Mouse (Mus musculus) hindbrain, embryonic 15.5 days (tissue): ENCODE measurements around the gene Nostrin. TPM values are rescaled to one million over a fixed set of nuclear protein-coding genes. Genes with fewer than 3 reads are reported as not detected.

ENCODE experiments used
- ATAC-seq: fragments of 200-750 bp; cut with Nextera tagmentation; 2 replicates; pipeline ENCODE4 v1.8.0; 2017; ENCODE audit warnings: low read depth, moderate number of reproducible peaks, moderate TSS enrichment; ENCODE audit not compliant: low FRiP score
- H3K27ac ChIP-seq: fragments of 300-500 bp; sonication (generic); replicated peaks from 2 replicates; pipeline ENCODE4 v1.5.1; 2015; ENCODE audit warnings: mild to moderate bottlenecking, inconsistent platforms
- H3K27me3 ChIP-seq: fragments of 300-500 bp; sonication (generic); 2 replicates; pipeline ENCODE4 v1.6.1; 2015; ENCODE audit warnings: control low read depth, inconsistent platforms
- H3K36me3 ChIP-seq: fragments of 300-500 bp; sonication (generic); 2 replicates; pipeline ENCODE4 v1.6.1; 2015; ENCODE audit warnings: control low read depth, inconsistent platforms
- H3K4me1 ChIP-seq: fragments of 300-500 bp; sonication (generic); replicated peaks from 2 replicates; pipeline ENCODE4 v1.6.1; 2015; ENCODE audit warnings: control low read depth, inconsistent platforms
- H3K4me2 ChIP-seq: fragments of 300-500 bp; sonication (generic); 2 replicates; pipeline ENCODE4 v1.6.1; 2015; ENCODE audit warnings: moderate library complexity, mild to moderate bottlenecking, inconsistent platforms
- H3K4me3 ChIP-seq: fragments of 300-500 bp; sonication (generic); 2 replicates; pipeline ENCODE4 v1.5.1; 2015; ENCODE audit warnings: mild to moderate bottlenecking, inconsistent platforms
- H3K9ac ChIP-seq: fragments of 300-500 bp; sonication (generic); 2 replicates; pipeline ENCODE4 v1.6.1; 2015; ENCODE audit warnings: inconsistent platforms
- H3K9me3 ChIP-seq: fragments of 300-500 bp; sonication (generic); 2 replicates; pipeline ENCODE4 v1.6.1; 2016; ENCODE audit warnings: control low read depth, inconsistent platforms
- WGBS: fragments of 180-500 bp; shearing (Covaris S2); methylation state at CpG from one replicate; pipeline ENCODE4 v1.1.7; 2015; 5-methylcytosine and 5-hydroxymethylcytosine counted together
- polyA plus RNA-seq: library from polyadenylated mRNA; unstranded; fragments of >200 nt; fragmentation: Nextera tagmentation; extraction: Ambion mirVana; gene quantifications from 2 replicates; pipeline ENCODE4 v1.2.1, GENCODE M21; 2015

Gene Nostrin
- polyA plus RNA-seq, 1 experiment from 2014 or later, result 1.6 TPM

DNA sequence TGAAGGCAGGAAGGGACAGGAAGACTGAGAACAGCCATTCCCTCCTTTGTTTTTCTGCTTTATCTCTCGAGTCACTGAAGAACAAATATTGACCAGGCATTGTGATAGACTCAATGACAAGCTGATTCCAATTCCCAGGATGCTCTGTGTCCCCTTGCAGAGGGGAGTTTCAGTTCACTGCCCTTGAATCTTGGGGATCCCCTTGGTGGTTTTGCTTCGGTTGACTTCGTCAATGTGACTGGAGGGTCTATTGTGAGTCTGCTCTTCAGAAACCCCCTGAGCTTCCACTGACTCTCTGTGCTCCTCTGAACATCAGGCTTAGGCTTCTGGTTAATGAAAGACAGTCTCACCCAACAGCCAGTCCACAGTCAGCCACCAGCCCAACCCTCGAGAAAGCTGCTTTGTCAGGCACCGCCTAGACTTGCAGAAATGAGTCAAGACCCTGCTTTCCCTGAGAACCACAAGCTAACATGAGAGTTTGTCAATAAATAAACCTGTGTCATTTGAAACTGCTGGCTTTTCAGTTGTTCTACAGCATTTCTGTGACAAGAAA is 3.0 kb upstream of the Nostrin start:
- H3K36me3 ChIP-seq, result no peaks in the 10 kb centered on the region
- no peak overlapping the region for H3K4me3 ChIP-seq
- no peaks in the 10 kb centered on the region for H3K27me3 ChIP-seq
- peaks cover 12% of the 10 kb centered on the region for H3K4me1 ChIP-seq
- no peak overlapping the region for H3K27ac ChIP-seq
- no peak overlapping the region for H3K4me2 ChIP-seq
- 30% methylated on average over 5 of the region's 5 CpGs for WGBS
- ATAC-seq, result no peak
- no peaks in the 10 kb centered on the region for H3K9me3 ChIP-seq
- no peak overlapping the region for H3K9ac ChIP-seq

- Histone ChIP-seq H3K4me1 (peaks cover 8% of the 10 kb centered on the region), H3K27me3 (no peaks in the 10 kb centered on the region), H3K4me3 (no peak overlapping the region), H3K9ac (no peak overlapping the region), H3K27ac (no peak overlapping the region), H3K9me3 (no peaks in the 10 kb centered on the region), H3K36me3 (no peaks in the 10 kb centered on the region), H3K4me2 (no peak overlapping the region)
- ATAC-seq, result no peak
- 91% methylated on average over 1 of the region's 1 CpGs for WGBS
Observed at GRCm38 (mm10) chr2:69134186-69134585, 1.4 kb upstream of the Nostrin start.

GRCm38 (mm10) chr2:69134937-69135336 is 663 bp upstream of the Nostrin start:
- Histone ChIP-seq H3K9ac (no peak overlapping the region), H3K27me3 (no peaks in the 10 kb centered on the region), H3K27ac (no peak overlapping the region), H3K4me1 (0 out of 2 replicates have a peak, but pooled peaks cover under 1% of the 10 kb centered on the region), H3K36me3 (no peaks in the 10 kb centered on the region), H3K4me2 (no peak overlapping the region), H3K9me3 (no peaks in the 10 kb centered on the region), H3K4me3 (no peak overlapping the region)
- ATAC-seq, result no peak
- 65% methylated on average over 9 of the region's 9 CpGs for WGBS

- H3K4me1 ChIP-seq, result no peaks in the 10 kb centered on the region
- 90% methylated on average over 10 of the region's 10 CpGs for WGBS
- no peak overlapping the region for H3K4me3 ChIP-seq
- no peak overlapping the region for H3K4me2 ChIP-seq
- no peaks in the 10 kb centered on the region for H3K27me3 ChIP-seq
- no peaks in the 10 kb centered on the region for H3K36me3 ChIP-seq
- ATAC-seq, result no peak
- H3K27ac ChIP-seq, result no peak overlapping the region
- no peak overlapping the region for H3K9ac ChIP-seq
- H3K9me3 ChIP-seq, result no peaks in the 10 kb centered on the region
Observed at GRCm38 (mm10) chr2:69137406-69138084, 1.9 kb downstream of the Nostrin start.

DNA sequence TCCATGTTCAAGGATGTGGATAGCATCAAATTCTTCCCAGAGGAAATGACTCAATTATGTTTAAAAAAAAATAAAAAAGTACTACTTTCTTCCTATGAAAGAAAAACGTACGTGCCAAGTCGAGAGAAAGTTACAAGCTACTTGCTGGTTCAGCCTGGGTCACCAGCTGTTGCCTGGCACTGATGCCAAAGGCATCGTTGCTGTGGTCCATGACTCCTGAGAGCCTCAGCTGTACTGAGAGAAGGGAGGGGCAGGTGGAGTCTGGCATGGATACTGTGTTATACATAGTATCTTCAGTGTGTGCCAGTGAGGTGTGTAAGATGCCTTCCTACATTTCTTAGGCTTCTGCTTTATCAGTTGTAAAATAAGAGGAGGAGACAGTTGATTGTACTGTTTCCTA is 3.2 kb downstream of the Nostrin start:
- Histone ChIP-seq H3K9me3 (no peaks in the 10 kb centered on the region), H3K27me3 (no peaks in the 10 kb centered on the region), H3K36me3 (no peaks in the 10 kb centered on the region), H3K9ac (no peak overlapping the region), H3K27ac (no peak overlapping the region), H3K4me1 (no peaks in the 10 kb centered on the region), H3K4me2 (no peak overlapping the region), H3K4me3 (no peak overlapping the region)
- WGBS, result 61% methylated on average over 4 of the region's 4 CpGs
- no peak for ATAC-seq

- no peak overlapping the region for H3K4me3 ChIP-seq
- no peaks in the 10 kb centered on the region for H3K4me1 ChIP-seq
- H3K27ac ChIP-seq, result no peak overlapping the region
- H3K4me2 ChIP-seq, result no peak overlapping the region
- H3K9ac ChIP-seq, result no peak overlapping the region
- H3K9me3 ChIP-seq, result no peaks in the 10 kb centered on the region
- H3K27me3 ChIP-seq, result no peaks in the 10 kb centered on the region
- no peak for ATAC-seq
- H3K36me3 ChIP-seq, result no peaks in the 10 kb centered on the region
- 76% methylated on average over 2 of the region's 2 CpGs for WGBS
Observed at GRCm38 (mm10) chr2:69140215-69140614, 4.6 kb downstream of the Nostrin start.

GRCm38 (mm10) chr2:69140816-69141215 is 5.2 kb downstream of the Nostrin start:
- H3K4me1 ChIP-seq, result no peaks in the 10 kb centered on the region
- no peak for ATAC-seq
- no peaks in the 10 kb centered on the region for H3K36me3 ChIP-seq
- no peak overlapping the region for H3K4me2 ChIP-seq
- H3K27ac ChIP-seq, result no peak overlapping the region
- no peaks in the 10 kb centered on the region for H3K9me3 ChIP-seq
- H3K4me3 ChIP-seq, result no peak overlapping the region
- no peak overlapping the region for H3K9ac ChIP-seq
- 58% methylated on average over 4 of the region's 4 CpGs for WGBS
- no peaks in the 10 kb centered on the region for H3K27me3 ChIP-seq

GRCm38 (mm10) chr2:69148691-69149090 is 13.1 kb downstream of the Nostrin start:
- Histone ChIP-seq H3K27me3 (no peaks in the 10 kb centered on the region), H3K27ac (no peak overlapping the region), H3K9ac (no peak overlapping the region), H3K4me3 (no peak overlapping the region), H3K36me3 (no peaks in the 10 kb centered on the region), H3K4me1 (no peaks in the 10 kb centered on the region), H3K9me3 (no peaks in the 10 kb centered on the region), H3K4me2 (no peak overlapping the region)
- 74% methylated on average over 3 of the region's 3 CpGs for WGBS
- no peak for ATAC-seq

GRCm38 (mm10) chr2:69149154-69149553 is 13.6 kb downstream of the Nostrin start:
- no peaks in the 10 kb centered on the region for H3K4me1 ChIP-seq
- 91% methylated on average over 10 of the region's 10 CpGs for WGBS
- no peak overlapping the region for H3K9ac ChIP-seq
- ATAC-seq, result no peak
- no peak overlapping the region for H3K27ac ChIP-seq
- no peak overlapping the region for H3K4me3 ChIP-seq
- no peak overlapping the region for H3K4me2 ChIP-seq
- H3K9me3 ChIP-seq, result no peaks in the 10 kb centered on the region
- no peaks in the 10 kb centered on the region for H3K27me3 ChIP-seq
- no peaks in the 10 kb centered on the region for H3K36me3 ChIP-seq

DNA sequence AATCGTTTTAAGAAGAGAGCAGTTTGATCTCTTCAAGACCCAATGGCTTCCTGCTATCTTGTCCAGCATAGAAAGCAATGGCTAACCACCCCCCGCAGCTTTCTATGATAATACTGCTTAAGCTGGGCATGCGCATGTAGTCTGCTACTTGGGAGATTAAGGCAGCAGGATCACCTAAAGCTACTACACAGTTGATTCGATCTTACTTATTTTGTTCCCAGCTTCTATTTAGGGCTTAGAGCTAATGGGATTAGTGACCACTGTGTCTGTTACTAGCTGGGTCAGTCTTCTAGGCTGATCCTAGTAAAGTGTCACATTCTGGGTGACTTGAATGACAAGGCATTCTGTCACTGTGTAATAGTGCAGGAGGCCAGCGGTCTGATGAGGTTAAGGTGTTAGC is 15.2 kb downstream of the Nostrin start:
- H3K9ac ChIP-seq, result no peak overlapping the region
- WGBS, result 77% methylated on average over 5 of the region's 5 CpGs
- no peak for ATAC-seq
- H3K4me1 ChIP-seq, result no peaks in the 10 kb centered on the region
- no peaks in the 10 kb centered on the region for H3K36me3 ChIP-seq
- no peak overlapping the region for H3K4me3 ChIP-seq
- H3K27me3 ChIP-seq, result no peaks in the 10 kb centered on the region
- H3K27ac ChIP-seq, result no peak overlapping the region
- no peaks in the 10 kb centered on the region for H3K9me3 ChIP-seq
- H3K4me2 ChIP-seq, result no peak overlapping the region

GRCm38 (mm10) chr2:69155861-69156260 is 20.3 kb downstream of the Nostrin start:
- H3K4me1 ChIP-seq, result no peaks in the 10 kb centered on the region
- H3K4me3 ChIP-seq, result no peak overlapping the region
- H3K4me2 ChIP-seq, result no peak overlapping the region
- no peak overlapping the region for H3K27ac ChIP-seq
- no peaks in the 10 kb centered on the region for H3K27me3 ChIP-seq
- 74% methylated on average over 3 of the region's 3 CpGs for WGBS
- H3K9ac ChIP-seq, result no peak overlapping the region
- H3K36me3 ChIP-seq, result no peaks in the 10 kb centered on the region
- no peaks in the 10 kb centered on the region for H3K9me3 ChIP-seq
- ATAC-seq, result no peak

GRCm38 (mm10) chr2:69156283-69156682 is 20.7 kb downstream of the Nostrin start:
- no peak for ATAC-seq
- no peaks in the 10 kb centered on the region for H3K36me3 ChIP-seq

DNA sequence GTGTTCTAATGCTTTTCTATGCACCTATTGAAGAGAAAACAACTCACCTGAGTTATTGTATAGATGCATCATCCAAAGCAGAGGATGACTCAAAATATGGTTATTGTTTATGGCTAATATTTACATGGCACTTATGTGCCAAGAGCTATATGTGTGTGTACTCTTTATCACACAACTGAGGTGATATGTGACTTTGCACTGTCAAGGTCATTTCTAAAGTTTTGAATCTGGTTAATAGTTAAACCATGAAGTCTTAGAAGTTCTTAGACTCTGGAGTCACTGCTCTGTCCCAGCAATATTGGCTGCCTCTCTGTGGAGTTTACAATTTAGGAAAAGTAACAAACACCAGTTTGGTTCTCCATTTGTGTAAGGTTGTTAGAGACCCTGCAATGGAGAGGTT is 23.3 kb downstream of the Nostrin start:
- H3K9me3 ChIP-seq, result no peaks in the 10 kb centered on the region
- no peak overlapping the region for H3K4me2 ChIP-seq
- no peak overlapping the region for H3K9ac ChIP-seq
- no peaks in the 10 kb centered on the region for H3K4me1 ChIP-seq
- H3K27me3 ChIP-seq, result no peaks in the 10 kb centered on the region
- H3K36me3 ChIP-seq, result no peaks in the 10 kb centered on the region
- H3K4me3 ChIP-seq, result no peak overlapping the region
- ATAC-seq, result no peak
- no peak overlapping the region for H3K27ac ChIP-seq

More at GRCm38 (mm10) chr2:69156283-69156682, 20.7 kb downstream of the Nostrin start:
- Histone ChIP-seq H3K27ac (no peak overlapping the region), H3K9ac (no peak overlapping the region), H3K4me3 (no peak overlapping the region), H3K4me1 (no peaks in the 10 kb centered on the region), H3K27me3 (no peaks in the 10 kb centered on the region), H3K4me2 (no peak overlapping the region), H3K9me3 (no peaks in the 10 kb centered on the region)
- WGBS, result 71% methylated on average over 7 of the region's 7 CpGs
